Mouse (Mus musculus): Measurements from ENCODE around the gene Lias.

DNA sequence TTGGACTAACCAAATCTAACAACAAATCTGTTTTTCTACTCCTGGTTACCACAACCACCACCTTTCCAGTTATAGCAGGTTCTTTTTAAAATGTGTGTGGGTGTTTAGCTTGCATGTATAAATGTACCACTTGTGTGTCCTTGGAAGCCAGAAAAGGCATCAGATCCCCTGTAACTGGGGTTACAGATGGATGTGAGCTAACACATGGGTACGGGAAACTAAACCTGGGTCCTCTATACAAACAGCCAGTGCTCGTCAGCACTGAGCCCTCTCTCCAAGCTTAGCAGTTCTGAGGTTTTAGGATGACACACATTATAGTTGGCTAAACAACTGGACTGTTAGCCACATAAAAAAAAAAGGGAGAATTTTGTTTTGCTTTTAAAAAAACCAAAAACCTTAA, 5.6 kb upstream of the Lias start:
- no peak for TF ChIP-seq GATA1 (IDR thresholded peaks at IDR 0.05; ENCODE audit: low read length)
- TF ChIP-seq TAL1 (IDR thresholded peaks at IDR 0.05; ENCODE audit: low read length): no peak

Measured in erythroblast, embryonic 14.5 days (primary cell).